Mouse (Mus musculus): Measurements from ENCODE around the gene Arl15. TPM values are rescaled to one million over a fixed set of nuclear protein-coding genes. Genes with fewer than 3 reads are reported as not detected.

Arl15 gene
- 5.5 and 6.7 TPM in 2 replicates for polyA plus RNA-seq (2015; fragmentation: Nextera tagmentation; extraction: Ambion mirVana)

- peaks cover 11% of the 10 kb centered on the region; the same call in 1 of the 2 replicates for H3K4me1 ChIP-seq (replicated peaks)
- peak within 1 kb of the TSS; percentile 71 for H3K4me3 ChIP-seq (replicated peaks)
- under 1% methylated on average over 49 of the region's 49 CpGs for WGBS
- peak; percentile 98 for ATAC-seq
- peak within 1 kb of the TSS; percentile 90 for H3K27ac ChIP-seq
- no peaks in the 10 kb centered on the region for H3K9me3 ChIP-seq
- peak within 1 kb of the TSS; percentile 84 for H3K4me2 ChIP-seq (replicated peaks)
- no peaks in the 10 kb centered on the region for H3K36me3 ChIP-seq
- H3K27me3 ChIP-seq (replicated peaks), result no peaks in the 10 kb centered on the region
- H3K9ac ChIP-seq, result peak within 1 kb of the TSS; percentile 89
Observed at GRCm38 (mm10) chr13:113794039-113794704, at the start of gene Arl15. Arl15 (plus strand) TSS chr13:113794505.

GRCm38 (mm10) chr13:113745301-113745700 is 49.0 kb upstream of the Arl15 start:
- Histone ChIP-seq H3K9ac (no peak overlapping the region), H3K4me2 (replicated peaks) (no peak overlapping the region), H3K27ac (no peak overlapping the region), H3K4me3 (replicated peaks) (no peak overlapping the region), H3K36me3 (no peaks in the 10 kb centered on the region), H3K4me1 (replicated peaks) (no peaks in the 10 kb centered on the region), H3K27me3 (replicated peaks) (no peaks in the 10 kb centered on the region), H3K9me3 (no peaks in the 10 kb centered on the region)
- 51% methylated on average over 2 of the region's 2 CpGs for WGBS
- ATAC-seq, result no peak

- Histone ChIP-seq H3K4me2 (replicated peaks) (no peak overlapping the region), H3K27ac (no peak overlapping the region), H3K27me3 (replicated peaks) (no peaks in the 10 kb centered on the region), H3K4me1 (replicated peaks) (no peaks in the 10 kb centered on the region), H3K36me3 (no peaks in the 10 kb centered on the region), H3K9ac (no peak overlapping the region), H3K9me3 (no peaks in the 10 kb centered on the region), H3K4me3 (replicated peaks) (no peak overlapping the region)
- 64% methylated on average over 5 of the region's 5 CpGs for WGBS
- no peak for ATAC-seq
Observed at GRCm38 (mm10) chr13:113750766-113751165, 43.5 kb upstream of the Arl15 start.

GRCm38 (mm10) chr13:113754731-113755689 is 39.3 kb upstream of the Arl15 start:
- H3K9ac ChIP-seq, result no peak overlapping the region
- peak overlapping the region; percentile 75 for H3K27ac ChIP-seq
- H3K4me3 ChIP-seq (replicated peaks), result no peak overlapping the region
- no peaks in the 10 kb centered on the region for H3K4me1 ChIP-seq (replicated peaks)
- peak overlapping the region; percentile 17 for H3K4me2 ChIP-seq (replicated peaks)
- peak; percentile 96 for ATAC-seq
- H3K36me3 ChIP-seq, result no peaks in the 10 kb centered on the region
- no peaks in the 10 kb centered on the region for H3K27me3 ChIP-seq (replicated peaks)
- WGBS, result 48% methylated on average over 9 of the region's 9 CpGs
- H3K9me3 ChIP-seq, result no peaks in the 10 kb centered on the region

- Histone ChIP-seq H3K9ac (no peak overlapping the region), H3K4me1 (replicated peaks) (no peaks in the 10 kb centered on the region), H3K36me3 (no peaks in the 10 kb centered on the region), H3K4me2 (replicated peaks) (no peak overlapping the region), H3K9me3 (no peaks in the 10 kb centered on the region), H3K27ac (peak overlapping the region; percentile 75; the same call in 1 of the 2 replicates), H3K27me3 (replicated peaks) (no peaks in the 10 kb centered on the region), H3K4me3 (replicated peaks) (no peak overlapping the region)
- peak; percentile 15 for ATAC-seq
- WGBS, result 56% methylated on average over 6 of the region's 6 CpGs
Observed at GRCm38 (mm10) chr13:113755779-113756178, 38.5 kb upstream of the Arl15 start.

GRCm38 (mm10) chr13:113761717-113762116 is 32.6 kb upstream of the Arl15 start:
- Histone ChIP-seq H3K4me1 (replicated peaks) (no peaks in the 10 kb centered on the region), H3K27ac (no peak overlapping the region), H3K27me3 (replicated peaks) (no peaks in the 10 kb centered on the region), H3K4me3 (replicated peaks) (no peak overlapping the region), H3K9ac (no peak overlapping the region), H3K4me2 (replicated peaks) (no peak overlapping the region), H3K9me3 (no peaks in the 10 kb centered on the region), H3K36me3 (no peaks in the 10 kb centered on the region)
- WGBS, result 92% methylated on average over 11 of the region's 11 CpGs
- ATAC-seq, result no peak

- no peaks in the 10 kb centered on the region for H3K36me3 ChIP-seq
- H3K27me3 ChIP-seq (replicated peaks), result no peaks in the 10 kb centered on the region
- no peak overlapping the region for H3K4me3 ChIP-seq (replicated peaks)
- ATAC-seq, result no peak
- H3K4me1 ChIP-seq (replicated peaks), result no peaks in the 10 kb centered on the region
- H3K9me3 ChIP-seq, result no peaks in the 10 kb centered on the region
- H3K27ac ChIP-seq, result no peak overlapping the region
- WGBS, result 78% methylated on average over 14 of the region's 14 CpGs
- no peak overlapping the region for H3K9ac ChIP-seq
- no peak overlapping the region for H3K4me2 ChIP-seq (replicated peaks)
Observed at GRCm38 (mm10) chr13:113762766-113763516, 31.4 kb upstream of the Arl15 start.

GRCm38 (mm10) chr13:113765411-113765810 is 28.9 kb upstream of the Arl15 start:
- 49% methylated on average over 3 of the region's 3 CpGs for WGBS
- ATAC-seq, result no peak
- Histone ChIP-seq H3K4me2 (replicated peaks) (no peak overlapping the region), H3K4me3 (replicated peaks) (no peak overlapping the region), H3K9me3 (no peaks in the 10 kb centered on the region), H3K4me1 (replicated peaks) (no peaks in the 10 kb centered on the region), H3K36me3 (no peaks in the 10 kb centered on the region), H3K27ac (no peak overlapping the region), H3K27me3 (replicated peaks) (no peaks in the 10 kb centered on the region), H3K9ac (no peak overlapping the region)

- 77% methylated on average over 3 of the region's 3 CpGs for WGBS
- Histone ChIP-seq H3K9ac (no peak overlapping the region), H3K9me3 (no peaks in the 10 kb centered on the region), H3K27ac (no peak overlapping the region), H3K4me2 (replicated peaks) (no peak overlapping the region), H3K27me3 (replicated peaks) (no peaks in the 10 kb centered on the region), H3K36me3 (no peaks in the 10 kb centered on the region), H3K4me3 (replicated peaks) (no peak overlapping the region), H3K4me1 (replicated peaks) (no peaks in the 10 kb centered on the region)
- peak; percentile 79 for ATAC-seq
Observed at GRCm38 (mm10) chr13:113769829-113770228, 24.5 kb upstream of the Arl15 start.

GRCm38 (mm10) chr13:113770340-113770739 is 24.0 kb upstream of the Arl15 start:
- Histone ChIP-seq H3K27ac (no peak overlapping the region), H3K4me2 (replicated peaks) (no peak overlapping the region)

GRCm38 (mm10) chr13:113771340-113771739 is 23.0 kb upstream of the Arl15 start:
- Histone ChIP-seq H3K9ac (no peak overlapping the region), H3K4me1 (replicated peaks) (no peaks in the 10 kb centered on the region), H3K9me3 (no peaks in the 10 kb centered on the region), H3K4me2 (replicated peaks) (no peak overlapping the region), H3K27me3 (replicated peaks) (no peaks in the 10 kb centered on the region), H3K27ac (no peak overlapping the region), H3K36me3 (no peaks in the 10 kb centered on the region), H3K4me3 (replicated peaks) (no peak overlapping the region)
- no peak for ATAC-seq
- WGBS, result 55% methylated on average over 1 of the region's 1 CpGs

More at GRCm38 (mm10) chr13:113770340-113770739, 24.0 kb upstream of the Arl15 start:
- H3K9ac ChIP-seq, result no peak overlapping the region
- H3K4me3 ChIP-seq (replicated peaks), result no peak overlapping the region
- no peaks in the 10 kb centered on the region for H3K4me1 ChIP-seq (replicated peaks)
- H3K36me3 ChIP-seq, result no peaks in the 10 kb centered on the region
- 76% methylated on average over 5 of the region's 5 CpGs for WGBS
- peak; percentile 74 for ATAC-seq
- H3K27me3 ChIP-seq (replicated peaks), result no peaks in the 10 kb centered on the region
- H3K9me3 ChIP-seq, result no peaks in the 10 kb centered on the region

GRCm38 (mm10) chr13:113774799-113775198 is 19.5 kb upstream of the Arl15 start:
- H3K27me3 ChIP-seq (replicated peaks), result no peaks in the 10 kb centered on the region
- no peaks in the 10 kb centered on the region for H3K4me1 ChIP-seq (replicated peaks)
- no peak for ATAC-seq
- no peak overlapping the region for H3K4me2 ChIP-seq (replicated peaks)
- no peaks in the 10 kb centered on the region for H3K9me3 ChIP-seq
- no peak overlapping the region for H3K4me3 ChIP-seq (replicated peaks)
- no peaks in the 10 kb centered on the region for H3K36me3 ChIP-seq
- WGBS, result 91% methylated on average over 8 of the region's 8 CpGs
- H3K27ac ChIP-seq, result no peak overlapping the region
- no peak overlapping the region for H3K9ac ChIP-seq

Measured in intestine, embryonic 15.5 days (tissue).